Mouse (Mus musculus) kidney, embryonic 15.5 days (tissue): Measurements from ENCODE around the gene Masp1. TPM values are rescaled to one million over a fixed set of nuclear protein-coding genes. Genes with fewer than 3 reads are reported as not detected.

Experiments
- ATAC-seq: fragments of 200-750 bp; cut with Nextera tagmentation; replicated peaks from 2 replicates; pipeline ENCODE4 v1.8.0; 2017; ENCODE audit warnings: moderate TSS enrichment; ENCODE audit not compliant: low FRiP score
- H3K27ac ChIP-seq: fragments of 300-500 bp; sonication (generic); 2 replicates; pipeline ENCODE4 v1.5.1; 2015; ENCODE audit warnings: mild to moderate bottlenecking, inconsistent platforms
- H3K27me3 ChIP-seq: fragments of 300-500 bp; sonication (generic); 2 replicates; pipeline ENCODE4 v1.6.1; 2015; ENCODE audit warnings: inconsistent platforms
- H3K36me3 ChIP-seq: fragments of 300-500 bp; sonication (generic); 2 replicates; pipeline ENCODE4 v1.6.1; 2015; ENCODE audit warnings: inconsistent platforms
- H3K4me1 ChIP-seq: fragments of 300-500 bp; sonication (generic); 2 replicates; pipeline ENCODE4 v1.6.1; 2015; ENCODE audit warnings: inconsistent platforms
- H3K4me2 ChIP-seq: fragments of 300-500 bp; sonication (generic); 2 replicates; pipeline ENCODE4 v1.6.1; 2015; ENCODE audit warnings: moderate library complexity, mild to moderate bottlenecking, inconsistent platforms
- H3K4me3 ChIP-seq: fragments of 300-500 bp; sonication (generic); replicated peaks from 2 replicates; pipeline ENCODE4 v1.5.1; 2015; ENCODE audit warnings: mild to moderate bottlenecking, inconsistent platforms
- H3K9ac ChIP-seq: fragments of 300-500 bp; sonication (generic); 2 replicates; pipeline ENCODE4 v1.6.1; 2015; ENCODE audit warnings: mild to moderate bottlenecking, inconsistent platforms
- H3K9me3 ChIP-seq: fragments of 300-500 bp; sonication (generic); replicated peaks from 2 replicates; pipeline ENCODE4 v1.6.1; 2016; ENCODE audit warnings: inconsistent platforms
- WGBS: fragments of 180-500 bp; shearing (Covaris S2); methylation state at CpG from one replicate; pipeline ENCODE4 v1.1.7; 2015; ENCODE audit warnings: mixed read lengths; 5-methylcytosine and 5-hydroxymethylcytosine counted together
- polyA plus RNA-seq: library from polyadenylated mRNA; unstranded; fragments of >200 nt; fragmentation: Nextera tagmentation; extraction: Ambion mirVana; gene quantifications from 2 replicates; pipeline ENCODE4 v1.2.1, GENCODE M21; 2015

The Masp1 gene
- polyA plus RNA-seq, 1 experiment from 2014 or later: 8.3 TPM

GRCm38 (mm10) chr16:23505904-23506687 lies 14.5 kb downstream of the Masp1 start:
- Histone ChIP-seq H3K36me3 (no peaks in the 10 kb centered on the region), H3K27ac (no peak overlapping the region), H3K9ac (no peak overlapping the region), H3K27me3 (no peaks in the 10 kb centered on the region), H3K9me3 (no peaks in the 10 kb centered on the region), H3K4me1 (no peaks in the 10 kb centered on the region), H3K4me2 (no peak overlapping the region), H3K4me3 (no peak overlapping the region)
- 43% methylated on average over 11 of the region's 11 CpGs for WGBS
- ATAC-seq: no peak

- H3K27me3 ChIP-seq: no peaks in the 10 kb centered on the region
- H3K36me3 ChIP-seq: no peaks in the 10 kb centered on the region
Observed at GRCm38 (mm10) chr16:23504320-23504744, 16.3 kb downstream of the Masp1 start.

GRCm38 (mm10) chr16:23503351-23503750 lies 17.3 kb downstream of the Masp1 start:
- 80% methylated on average over 4 of the region's 4 CpGs for whole genome bisulfite sequencing
- ATAC-seq: no peak
- Histone ChIP-seq H3K4me3 (no peak overlapping the region), H3K27ac (no peak overlapping the region), H3K9me3 (no peaks in the 10 kb centered on the region), H3K4me1 (peaks cover 8% of the 10 kb centered on the region; the same call in 1 of the 2 replicates), H3K27me3 (no peaks in the 10 kb centered on the region), H3K4me2 (no peak overlapping the region), H3K9ac (no peak overlapping the region), H3K36me3 (no peaks in the 10 kb centered on the region)

More at GRCm38 (mm10) chr16:23504320-23504744, 16.3 kb downstream of the Masp1 start:
- H3K4me2 ChIP-seq: no peak overlapping the region
- no peak overlapping the region for H3K9ac ChIP-seq
- ATAC-seq: no peak
- no peak overlapping the region for H3K4me3 ChIP-seq
- no peak overlapping the region for H3K27ac ChIP-seq
- no peaks in the 10 kb centered on the region for H3K4me1 ChIP-seq
- H3K9me3 ChIP-seq: no peaks in the 10 kb centered on the region
- WGBS: 65% methylated on average over 3 of the region's 3 CpGs

DNA sequence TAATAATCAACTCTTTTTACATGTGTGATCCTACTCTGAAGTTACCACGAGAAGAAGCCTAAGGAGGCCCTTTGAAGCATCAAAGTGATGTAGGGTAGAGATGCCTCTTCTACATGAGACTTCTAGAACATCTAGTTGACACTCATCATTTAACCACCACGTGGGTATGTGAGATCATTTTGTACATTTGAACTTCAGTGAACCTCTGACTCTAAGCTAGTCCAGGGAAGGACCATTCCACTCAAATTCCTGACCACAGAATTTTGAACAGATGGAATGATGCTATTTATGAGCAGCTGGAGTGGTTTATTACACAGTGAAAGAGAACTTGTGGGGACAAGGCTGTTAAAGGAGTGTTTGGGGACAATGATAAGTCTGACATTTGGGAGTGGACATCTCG lies 18.1 kb downstream of the Masp1 start:
- no peak overlapping the region for H3K9ac ChIP-seq
- peaks cover 15% of the 10 kb centered on the region for H3K4me1 ChIP-seq
- H3K27ac ChIP-seq: no peak overlapping the region
- WGBS: 67% methylated on average over 3 of the region's 3 CpGs
- no peak for ATAC-seq
- no peaks in the 10 kb centered on the region for H3K36me3 ChIP-seq
- H3K4me3 ChIP-seq: no peak overlapping the region
- H3K27me3 ChIP-seq: no peaks in the 10 kb centered on the region
- no peak overlapping the region for H3K4me2 ChIP-seq
- H3K9me3 ChIP-seq: no peaks in the 10 kb centered on the region

GRCm38 (mm10) chr16:23501288-23501687 lies 19.3 kb downstream of the Masp1 start:
- Histone ChIP-seq H3K9me3 (no peaks in the 10 kb centered on the region), H3K36me3 (no peaks in the 10 kb centered on the region), H3K4me3 (no peak overlapping the region), H3K9ac (no peak overlapping the region), H3K27me3 (no peaks in the 10 kb centered on the region), H3K27ac (no peak overlapping the region), H3K4me2 (no peak overlapping the region), H3K4me1 (peaks cover 25% of the 10 kb centered on the region)
- 93% methylated on average over 2 of the region's 2 CpGs for WGBS
- ATAC-seq: no peak

DNA sequence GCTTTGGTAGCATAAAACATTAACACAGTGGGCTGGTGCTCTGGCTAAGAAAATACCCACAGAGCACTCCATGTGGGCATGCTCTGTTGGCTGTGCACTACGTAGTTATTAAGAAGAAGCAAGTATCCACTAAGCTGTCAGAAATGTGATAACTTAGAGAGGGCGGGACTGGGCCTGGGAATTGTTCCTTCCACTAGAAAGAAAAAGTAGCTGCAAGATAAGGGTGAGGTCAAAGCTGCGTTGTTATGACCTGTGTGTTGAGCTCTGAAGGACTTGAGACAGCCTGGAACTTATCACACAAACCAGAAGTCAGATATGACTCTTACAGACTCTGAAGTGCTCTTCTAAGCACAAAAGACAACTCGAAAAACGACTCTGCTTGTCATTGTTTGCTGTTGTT lies 20.1 kb downstream of the Masp1 start:
- no peak for ATAC-seq
- H3K4me2 ChIP-seq: no peak overlapping the region
- 81% methylated on average over 5 of the region's 5 CpGs for WGBS
- no peaks in the 10 kb centered on the region for H3K9me3 ChIP-seq
- H3K4me3 ChIP-seq: no peak overlapping the region
- no peaks in the 10 kb centered on the region for H3K27me3 ChIP-seq
- H3K4me1 ChIP-seq: peaks cover 25% of the 10 kb centered on the region
- H3K36me3 ChIP-seq: no peaks in the 10 kb centered on the region
- H3K27ac ChIP-seq: no peak overlapping the region
- H3K9ac ChIP-seq: no peak overlapping the region

GRCm38 (mm10) chr16:23498691-23499131 lies 21.9 kb downstream of the Masp1 start:
- Histone ChIP-seq H3K4me2 (no peak overlapping the region), H3K27me3 (no peaks in the 10 kb centered on the region), H3K4me1 (peaks cover 25% of the 10 kb centered on the region), H3K36me3 (no peaks in the 10 kb centered on the region), H3K4me3 (no peak overlapping the region), H3K27ac (0 out of 2 replicates have a peak overlapping the region, but pooled peaks have one; percentile 9), H3K9me3 (no peaks in the 10 kb centered on the region), H3K9ac (no peak overlapping the region)
- WGBS: 53% methylated on average over 7 of the region's 7 CpGs
- no peak for ATAC-seq

- no peak for ATAC-seq
- Histone ChIP-seq H3K9me3 (no peaks in the 10 kb centered on the region), H3K4me3 (no peak overlapping the region), H3K36me3 (no peaks in the 10 kb centered on the region), H3K27ac (peak overlapping the region; percentile 32; the same call in 1 of the 2 replicates), H3K4me1 (peaks cover 25% of the 10 kb centered on the region), H3K9ac (no peak overlapping the region), H3K4me2 (no peak overlapping the region), H3K27me3 (no peaks in the 10 kb centered on the region)
- 51% methylated on average over 1 of the region's 1 CpGs for WGBS
Observed at GRCm38 (mm10) chr16:23497881-23498280, 22.7 kb downstream of the Masp1 start.

- H3K9me3 ChIP-seq: no peaks in the 10 kb centered on the region
- peak overlapping the region; percentile 54 for H3K27ac ChIP-seq
- no peaks in the 10 kb centered on the region for H3K27me3 ChIP-seq
- peaks cover 25% of the 10 kb centered on the region for H3K4me1 ChIP-seq
- ATAC-seq: peak; percentile 62; the same call in 1 of the 2 replicates
- no peaks in the 10 kb centered on the region for H3K36me3 ChIP-seq
- no peak overlapping the region for H3K9ac ChIP-seq
- H3K4me3 ChIP-seq: no peak overlapping the region
- H3K4me2 ChIP-seq: no peak overlapping the region
- 5% methylated on average over 3 of the region's 3 CpGs for WGBS
Observed at GRCm38 (mm10) chr16:23497440-23497839, 23.2 kb downstream of the Masp1 start.

GRCm38 (mm10) chr16:23496245-23496924 lies 24.2 kb downstream of the Masp1 start:
- H3K4me1 ChIP-seq: peaks cover 25% of the 10 kb centered on the region
- no peak overlapping the region for H3K4me2 ChIP-seq
- no peak overlapping the region for H3K27ac ChIP-seq
- H3K9me3 ChIP-seq: no peaks in the 10 kb centered on the region
- no peak overlapping the region for H3K9ac ChIP-seq
- no peak overlapping the region for H3K4me3 ChIP-seq
- H3K36me3 ChIP-seq: no peaks in the 10 kb centered on the region
- no peak for ATAC-seq
- 79% methylated on average over 8 of the region's 8 CpGs for WGBS
- H3K27me3 ChIP-seq: no peaks in the 10 kb centered on the region

- ATAC-seq: no peak
- H3K4me1 ChIP-seq: peaks cover 12% of the 10 kb centered on the region
- WGBS: 81% methylated on average over 4 of the region's 4 CpGs
Observed at GRCm38 (mm10) chr16:23492783-23493182, 27.8 kb downstream of the Masp1 start.

GRCm38 (mm10) chr16:23483292-23483691 lies 37.3 kb downstream of the Masp1 start:
- no peak overlapping the region for H3K9ac ChIP-seq
- H3K9me3 ChIP-seq: no peaks in the 10 kb centered on the region
- H3K4me1 ChIP-seq: no peaks in the 10 kb centered on the region
- no peak overlapping the region for H3K27ac ChIP-seq
- H3K4me3 ChIP-seq: no peak overlapping the region
- H3K36me3 ChIP-seq: no peaks in the 10 kb centered on the region
- H3K4me2 ChIP-seq: no peak overlapping the region
- WGBS: 82% methylated on average over 10 of the region's 10 CpGs
- ATAC-seq: no peak
- H3K27me3 ChIP-seq: no peaks in the 10 kb centered on the region

More at GRCm38 (mm10) chr16:23492783-23493182, 27.8 kb downstream of the Masp1 start:
- H3K36me3 ChIP-seq: no peaks in the 10 kb centered on the region
- no peaks in the 10 kb centered on the region for H3K27me3 ChIP-seq
- no peak overlapping the region for H3K27ac ChIP-seq
- no peaks in the 10 kb centered on the region for H3K9me3 ChIP-seq
- no peak overlapping the region for H3K4me3 ChIP-seq
- H3K9ac ChIP-seq: no peak overlapping the region
- no peak overlapping the region for H3K4me2 ChIP-seq
